Mouse (Mus musculus) 3134 (cell line): ENCODE data around the gene B020004J07Rik.
"Not testable (repeated sequence)": the region's sequence is repeated elsewhere in the genome, so short reads cannot be mapped to it uniquely, and the experiment has no call there.

Source experiments
- DNase-seq: peaks from one replicate; pipeline ENCODE4 v3.0.0-alpha.2; 2011; ENCODE audit warnings: low spot score; ENCODE audit not compliant: insufficient read length; ENCODE audit errors: extremely low read depth

The B020004J07Rik gene

GRCm38 (mm10) chr4:101843923-101844322, at the start of gene B020004J07Rik:
Gene B020004J07Rik (minus strand): TSS chr4:101844023.
- not testable (repeated sequence) for DNase-seq

GRCm38 (mm10) chr4:101889377-101889776, 45.6 kb upstream of the B020004J07Rik start:
- no peak for DNase-seq

- DNase-seq: no peak
These were observed 39.8 kb upstream of the B020004J07Rik start for GRCm38 (mm10) chr4:101883641-101884040.

GRCm38 (mm10) chr4:101875687-101876086, 31.9 kb upstream of the B020004J07Rik start:
- not testable (repeated sequence) for DNase-seq

GRCm38 (mm10) chr4:101872031-101872430, 28.2 kb upstream of the B020004J07Rik start:
- not testable (repeated sequence) for DNase-seq

- DNase-seq: no peak
These were observed 18.5 kb upstream of the B020004J07Rik start for GRCm38 (mm10) chr4:101862289-101862688.

- DNase-seq: no peak
These were observed 17.1 kb upstream of the B020004J07Rik start for GRCm38 (mm10) chr4:101860873-101861272.

- no peak for DNase-seq
These were observed 7.1 kb upstream of the B020004J07Rik start for GRCm38 (mm10) chr4:101850908-101851307.
